Mouse (Mus musculus) hematopoietic stem cell, adult 5-6 weeks (primary cell): ENCODE results near the gene Kif28. TPM values are rescaled to one million over a fixed set of nuclear protein-coding genes. Genes with fewer than 3 reads are reported as not detected.
"Not testable (repeated sequence)": the region's sequence is repeated elsewhere in the genome, so short reads cannot be mapped to it uniquely, and the experiment has no call there.

Experiments used
- ATAC-seq, 2 experiments: fragments of 125-278 bp in 1 of 2; replicated peaks in 1 of 2; 2 replicates each; pipeline ENCODE4 v1.8.0; 2016 to 2017; ENCODE audit warnings: inconsistent platforms in 2 of 2, mild to moderate bottlenecking in 2 of 2, moderate number of reproducible peaks in 2 of 2, low read depth in 1 of 2, moderate TSS enrichment in 1 of 2; ENCODE audit not compliant: low FRiP score in 2 of 2, poor library complexity in 2 of 2, severe bottlenecking in 2 of 2, insufficient read depth in 1 of 2, low TSS enrichment in 1 of 2
- total RNA-seq: library from RNA; stranded (forward); fragments of 172-1452, 232-1000 nt; gene quantifications from 2 replicates; pipeline ENCODE4 v1.2.3, GENCODE M21; 2017

The Kif28 gene
- total RNA-seq, 1 experiment from 2014 or later = not detected

DNA sequence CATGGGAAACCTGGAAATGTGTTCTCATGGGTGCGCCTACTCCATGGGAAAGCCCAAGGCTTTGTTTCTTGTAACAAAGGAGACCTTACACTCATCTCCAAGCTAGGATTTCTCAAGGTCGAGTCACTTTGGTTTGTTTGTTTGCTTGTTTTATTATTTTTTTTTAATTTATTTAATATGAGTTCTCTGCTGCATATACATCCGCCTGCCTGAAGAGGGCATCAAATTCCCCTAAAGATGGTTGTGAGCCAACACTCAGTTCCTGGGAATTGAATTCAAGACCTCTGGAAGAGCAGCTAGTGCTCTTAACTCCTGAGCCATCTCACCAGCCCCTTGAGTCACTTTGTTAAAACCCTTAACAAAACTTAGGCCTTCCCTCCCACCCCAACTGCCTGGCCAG, 31.7 kb downstream of the Kif28 start:
- ATAC-seq = no peak

DNA sequence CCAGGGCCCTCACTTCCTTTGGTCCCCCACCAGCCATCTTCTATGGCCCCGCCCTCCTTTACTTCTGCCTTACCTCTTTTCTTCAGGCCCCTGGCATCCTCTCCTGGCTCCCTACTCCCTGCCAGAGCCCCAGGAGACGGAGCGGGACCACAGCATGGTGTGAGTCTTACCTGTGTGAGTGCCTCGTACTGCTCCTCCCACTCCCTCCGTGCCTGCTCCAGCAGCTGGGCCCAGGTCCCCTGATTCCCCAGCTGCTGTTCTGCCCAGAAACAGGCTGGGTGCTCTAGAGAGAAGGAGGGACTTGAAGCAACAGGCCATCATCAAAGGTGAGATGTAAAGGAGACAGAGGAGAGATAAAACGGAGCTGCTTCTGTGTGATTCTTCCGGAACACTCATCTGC, 32.4 kb downstream of the Kif28 start:
- no peak for ATAC-seq

DNA sequence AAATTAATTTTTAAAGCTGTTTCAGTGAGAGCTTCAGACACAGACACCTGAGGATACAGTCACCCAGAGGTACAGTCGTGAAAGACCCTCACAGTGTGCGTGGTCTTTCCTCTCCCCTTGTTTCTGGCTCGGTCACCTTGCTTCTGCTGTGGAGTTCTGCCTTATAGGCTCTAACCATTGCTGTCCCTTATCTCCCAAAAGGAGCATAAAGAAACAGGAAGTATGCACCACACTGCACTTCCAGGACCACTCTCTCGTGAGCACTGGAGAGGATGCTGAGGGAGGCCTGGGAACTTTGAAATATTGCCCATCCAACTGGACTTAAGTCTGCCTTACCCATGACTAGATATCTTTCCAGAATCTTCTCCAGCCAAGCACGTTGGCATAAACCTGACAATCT, 34.3 kb downstream of the Kif28 start:
- ATAC-seq = no peak

DNA sequence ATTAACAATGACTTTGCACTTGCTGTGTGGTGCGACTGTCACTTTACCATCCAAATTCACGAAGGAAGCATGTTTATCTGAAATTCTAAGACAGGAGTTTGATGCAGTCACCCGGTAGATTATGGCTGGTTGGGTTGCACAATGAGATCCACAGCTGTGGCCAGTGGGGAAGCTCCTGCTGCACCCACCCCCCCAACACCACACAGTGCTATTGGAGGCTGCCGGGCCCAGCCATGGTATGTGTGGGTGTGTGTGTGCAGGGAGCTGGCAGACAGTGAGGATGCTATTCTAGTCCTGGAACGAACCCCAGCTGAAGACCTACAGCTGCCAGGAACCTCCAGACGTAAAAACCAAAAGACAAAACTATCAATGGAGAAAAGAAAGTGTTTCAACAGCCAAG, 35.7 kb downstream of the Kif28 start:
- ATAC-seq = no peak

DNA sequence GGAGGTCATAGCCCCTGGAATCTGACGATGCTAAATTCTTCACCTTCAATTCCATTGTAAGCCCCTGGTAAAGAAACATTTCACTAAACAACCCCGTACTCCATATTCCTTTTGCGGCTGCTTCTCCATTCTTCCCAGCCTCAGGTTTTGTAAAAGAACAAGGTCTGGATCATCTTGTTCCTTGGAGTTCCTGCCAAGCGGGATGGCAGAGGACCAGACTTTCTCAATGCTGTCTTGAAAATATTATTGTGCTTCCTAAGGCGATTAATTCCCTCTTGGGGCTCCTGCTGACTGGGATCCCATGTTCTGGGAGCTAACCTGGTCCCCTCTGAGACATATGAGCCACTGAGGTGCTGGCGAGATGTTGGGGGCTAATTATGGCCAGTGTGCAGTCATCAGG, 39.9 kb downstream of the Kif28 start:
- ATAC-seq = no peak

DNA sequence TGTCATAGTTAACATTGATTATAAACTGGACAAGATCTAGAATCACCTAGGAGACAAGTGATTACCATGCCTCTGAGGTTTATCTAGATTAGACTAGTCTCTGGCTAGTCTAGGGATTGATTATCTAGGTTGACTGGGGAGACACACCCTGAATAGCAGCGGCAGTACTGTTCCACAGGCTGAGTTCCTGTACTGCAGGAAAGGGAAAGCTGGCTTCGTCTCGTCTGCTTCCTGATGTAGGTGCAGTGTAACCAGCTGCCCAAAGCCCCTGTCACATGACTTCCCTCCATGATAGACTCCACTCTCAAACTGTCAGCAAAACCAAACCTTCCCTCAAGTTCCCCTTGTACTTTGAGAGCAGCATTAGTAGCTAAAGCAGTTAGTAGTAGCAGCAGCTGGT, 40.9 kb downstream of the Kif28 start:
- peak in 1 of 2 experiments; percentile 42; a peak in 2 of 4 replicates for ATAC-seq

DNA sequence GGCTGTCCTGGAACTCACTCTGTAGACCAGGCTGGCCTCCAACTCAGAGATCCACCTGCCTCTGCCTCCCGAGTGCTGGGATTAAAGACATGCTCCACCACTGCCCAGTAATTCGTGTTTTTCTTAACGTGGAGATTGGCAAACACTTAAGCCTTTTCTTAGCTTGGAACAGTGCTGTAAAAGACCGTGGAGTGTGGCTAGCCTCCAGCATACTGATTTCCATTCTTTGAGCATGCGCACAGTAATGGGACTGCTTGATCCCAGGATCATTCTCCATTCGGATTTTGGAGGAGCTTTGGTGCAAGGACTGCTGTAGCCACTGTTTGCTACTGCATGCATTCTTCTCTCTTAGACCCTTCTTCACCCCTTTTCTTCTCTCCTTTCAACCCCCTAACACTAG, 55.6 kb downstream of the Kif28 start:
- ATAC-seq = no peak

DNA sequence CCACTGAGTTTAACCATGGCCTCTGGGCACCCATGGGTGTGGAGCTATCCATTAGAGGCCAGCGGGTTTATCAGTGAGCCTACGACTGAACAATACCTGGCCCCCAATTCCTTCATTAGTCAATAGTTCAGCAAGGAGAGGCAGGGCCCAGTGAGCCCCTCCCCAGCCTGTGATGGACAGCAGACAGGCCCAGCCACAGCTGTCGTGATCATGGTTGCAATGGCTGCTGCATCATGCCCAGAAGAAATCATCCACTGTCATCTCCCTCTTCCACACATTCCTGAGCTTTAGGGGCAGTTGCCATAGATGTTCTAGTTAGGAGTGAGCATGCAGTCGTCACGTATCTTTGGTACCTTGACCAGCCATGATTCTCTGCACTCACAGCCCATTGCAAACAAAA, 56.2 kb downstream of the Kif28 start:
- no peak for ATAC-seq

DNA sequence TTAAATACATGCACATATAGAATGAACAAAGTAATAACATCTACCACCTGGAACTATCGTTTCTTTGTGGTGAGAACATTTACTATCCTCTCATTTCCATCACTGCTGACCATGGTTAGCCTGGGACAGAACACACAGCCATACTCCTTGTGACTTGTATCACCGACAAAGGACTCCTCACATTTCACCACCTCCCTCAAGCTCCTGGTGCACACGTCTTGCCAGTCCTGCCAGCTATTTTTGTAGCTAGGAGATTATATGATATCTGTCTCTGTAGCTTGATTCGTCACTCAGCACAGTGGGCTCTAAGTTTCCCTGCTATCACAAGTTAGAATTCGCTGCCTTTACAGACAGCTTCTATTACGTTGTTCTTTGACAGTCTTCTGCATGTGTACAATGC, 56.7 kb downstream of the Kif28 start:
- ATAC-seq = no peak

DNA sequence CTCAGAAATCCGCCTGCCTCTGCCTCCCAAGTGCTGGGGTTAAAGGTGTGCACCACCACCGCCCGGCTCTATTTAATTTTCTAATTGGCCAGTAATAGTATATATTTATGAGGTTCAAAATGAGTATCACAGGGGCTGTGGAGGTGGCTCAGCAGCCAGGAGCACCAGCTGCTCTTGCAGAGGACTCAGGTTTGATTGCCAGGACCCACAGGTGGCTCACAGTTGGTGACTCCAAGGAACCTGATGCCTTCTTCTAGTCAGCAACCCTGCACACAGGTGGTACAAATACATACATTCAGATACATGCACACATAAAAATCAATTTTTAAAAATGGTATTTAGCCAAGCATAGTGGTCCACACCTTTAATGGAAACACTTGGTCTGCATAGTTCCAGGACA, 57.1 kb downstream of the Kif28 start:
- ATAC-seq = no peak

DNA sequence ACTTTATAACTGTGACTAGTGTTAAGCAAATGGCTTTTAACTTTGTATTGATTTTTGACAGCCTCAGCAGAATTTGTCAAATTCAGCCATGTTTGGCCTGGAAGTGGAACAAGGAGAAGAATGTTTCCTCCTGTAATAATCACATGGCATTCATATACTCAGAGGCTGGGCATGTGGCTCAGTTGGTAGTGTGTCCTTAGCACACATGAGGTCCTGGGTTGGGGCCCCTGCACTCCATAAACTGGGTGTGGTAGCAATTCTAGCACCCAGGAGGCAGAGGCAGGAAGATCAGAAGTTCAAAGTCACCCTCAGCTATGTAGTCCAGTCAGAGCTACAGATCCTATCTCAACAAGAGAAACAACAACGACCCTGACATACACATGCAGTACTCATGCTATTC, 57.8 kb downstream of the Kif28 start:
- no peak for ATAC-seq

DNA sequence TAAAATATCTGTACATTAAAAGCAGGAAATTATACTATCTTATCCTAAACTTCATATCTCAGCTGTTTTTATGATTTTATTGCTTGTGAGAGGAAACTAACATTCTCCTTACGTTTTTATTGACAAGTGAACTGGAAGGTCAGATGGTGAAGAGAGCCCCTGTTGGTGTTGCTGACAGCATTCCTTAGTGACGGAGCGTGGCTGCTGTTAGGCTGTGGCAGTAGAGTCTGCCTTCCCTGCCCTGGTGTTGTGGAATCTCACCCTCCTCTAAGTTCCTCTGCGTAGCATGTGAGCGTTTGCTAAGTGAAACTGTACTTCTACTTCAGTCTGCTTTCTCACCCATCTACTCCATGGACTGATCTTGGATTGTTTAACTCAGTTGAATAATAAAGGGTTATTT, 58.3 kb downstream of the Kif28 start:
- no peak for ATAC-seq

DNA sequence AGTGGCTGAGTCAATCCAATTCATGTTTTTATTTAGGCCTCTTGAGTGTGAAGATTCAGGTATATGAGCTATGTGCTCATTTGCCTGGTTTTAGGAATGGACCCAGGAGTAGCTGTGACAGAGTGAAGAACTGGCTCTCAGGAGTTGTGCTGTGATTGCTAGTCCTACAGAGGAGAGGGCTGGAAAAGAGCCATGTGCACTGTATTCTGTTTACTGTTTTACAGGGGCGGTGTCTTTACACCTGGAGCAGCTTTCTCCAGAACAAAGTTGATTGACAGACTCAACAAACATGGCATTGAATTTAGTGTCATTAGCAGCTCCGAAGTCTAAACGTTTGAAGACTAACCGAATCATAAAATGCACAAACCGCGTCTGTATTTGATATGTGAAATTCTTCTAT, 58.7 kb downstream of the Kif28 start:
- ATAC-seq = no peak

DNA sequence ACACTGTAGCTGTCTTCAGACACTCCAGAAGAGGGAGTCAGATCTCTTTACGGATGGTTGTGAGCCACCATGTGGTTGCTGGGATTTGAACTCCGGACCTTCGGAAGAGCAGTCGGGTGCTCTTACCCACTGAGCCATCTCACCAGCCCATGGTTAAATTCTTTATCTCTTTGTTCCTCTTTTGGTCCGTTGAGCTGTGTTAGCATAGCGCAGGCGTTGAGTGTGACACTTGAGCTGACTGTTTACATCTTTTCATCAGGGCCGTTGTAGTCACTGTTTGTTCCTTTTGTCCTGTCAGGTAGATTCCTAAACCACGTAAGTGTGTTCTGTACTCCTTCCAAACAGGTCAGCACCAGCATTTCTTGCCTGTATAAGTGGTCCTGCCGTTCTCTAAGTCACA, 62.3 kb downstream of the Kif28 start:
- not testable (repeated sequence) for ATAC-seq

DNA sequence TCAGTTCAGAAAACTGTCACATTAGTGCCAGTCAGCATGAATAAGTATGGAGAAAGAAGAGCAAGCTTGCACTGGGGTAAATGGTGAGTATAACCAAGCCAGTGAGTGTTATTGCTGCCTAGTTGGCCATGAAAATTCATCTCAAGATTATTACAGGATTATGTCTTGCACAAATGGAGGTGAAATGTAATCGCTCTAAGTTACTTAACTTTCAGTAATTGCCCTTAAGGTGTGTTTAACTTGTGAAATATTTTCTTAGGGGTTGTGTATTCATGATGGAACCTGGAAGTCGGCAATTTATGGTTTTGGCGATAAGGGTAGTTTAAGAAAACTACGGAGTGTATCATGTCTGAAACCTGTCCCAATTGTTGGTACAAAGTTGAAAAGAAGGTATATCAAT, 65.7 kb downstream of the Kif28 start:
- ATAC-seq = no peak

DNA sequence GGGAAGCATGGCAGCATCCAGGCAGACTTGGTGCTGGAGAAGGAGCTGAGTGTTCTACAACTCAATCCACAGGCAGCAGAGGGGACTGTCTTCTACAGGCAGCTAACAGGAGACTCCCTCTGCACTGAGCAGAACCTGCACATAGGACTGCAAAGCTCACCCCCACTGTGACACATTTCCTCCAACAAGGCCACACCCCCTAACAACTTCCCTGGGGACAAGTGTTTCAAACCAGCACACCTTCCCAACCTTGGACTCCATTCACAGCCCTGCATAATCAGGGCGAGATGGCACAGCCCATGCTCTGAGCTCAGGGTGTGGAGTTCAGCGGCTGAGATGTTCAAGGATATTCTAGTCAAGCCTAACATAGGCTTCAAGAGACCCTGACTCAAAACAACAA, 68.0 kb downstream of the Kif28 start:
- ATAC-seq = no peak

DNA sequence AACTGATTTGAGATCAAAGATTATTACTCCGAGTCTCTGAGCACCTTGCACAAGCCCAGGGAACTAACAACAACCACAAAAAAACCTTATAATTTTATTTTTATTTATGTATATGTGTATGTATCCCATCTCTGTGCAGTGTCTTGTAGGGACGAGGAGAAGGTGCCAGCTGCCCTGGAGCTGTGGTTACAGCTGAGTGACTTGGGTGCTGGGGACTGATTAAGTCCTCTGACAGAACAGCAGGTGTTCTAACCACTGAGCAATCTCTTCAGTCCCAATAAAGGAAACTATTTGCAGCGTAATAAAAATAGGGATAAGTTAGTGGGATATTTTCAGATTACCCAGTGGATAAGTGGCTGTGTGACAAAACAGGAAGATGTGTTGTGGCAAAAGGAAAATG, 70.7 kb downstream of the Kif28 start:
- ATAC-seq = no peak

DNA sequence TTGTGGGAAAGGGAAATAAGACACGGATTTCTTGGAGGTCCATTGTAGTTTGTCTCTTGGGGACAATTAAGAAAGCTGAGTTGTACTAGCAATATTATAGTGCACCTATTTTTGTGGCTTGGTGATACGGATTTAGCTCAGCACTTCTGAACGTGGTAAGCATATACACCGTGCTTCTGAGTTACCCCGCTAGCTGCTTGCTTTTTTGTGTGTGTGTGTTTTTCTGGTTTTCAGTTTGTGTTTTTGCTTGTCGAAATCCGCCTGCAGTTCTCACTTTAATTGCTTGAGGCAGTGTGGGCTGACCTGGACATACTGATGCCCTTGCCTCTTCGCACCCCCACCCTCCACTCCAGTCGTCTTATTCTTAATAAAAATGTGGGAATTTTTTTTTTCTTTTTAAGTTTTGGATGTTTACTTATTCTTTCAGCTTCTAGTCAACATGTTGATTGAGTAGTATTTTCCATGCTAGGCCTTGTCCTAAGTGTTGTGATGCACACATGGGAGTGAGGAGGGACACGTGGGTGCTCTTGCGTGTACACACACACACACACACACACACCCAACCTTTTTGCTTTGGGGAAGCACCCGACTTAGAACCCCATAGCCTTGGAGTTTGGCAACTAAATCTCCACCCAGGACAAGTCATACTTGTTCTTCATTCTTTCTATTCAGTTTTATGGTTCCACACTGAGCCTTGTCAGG, 76.1 kb downstream of the Kif28 start:
- ATAC-seq = 0 out of 4 replicates have a peak, but pooled peaks of 1 of the 2 experiments have one; percentile 35

DNA sequence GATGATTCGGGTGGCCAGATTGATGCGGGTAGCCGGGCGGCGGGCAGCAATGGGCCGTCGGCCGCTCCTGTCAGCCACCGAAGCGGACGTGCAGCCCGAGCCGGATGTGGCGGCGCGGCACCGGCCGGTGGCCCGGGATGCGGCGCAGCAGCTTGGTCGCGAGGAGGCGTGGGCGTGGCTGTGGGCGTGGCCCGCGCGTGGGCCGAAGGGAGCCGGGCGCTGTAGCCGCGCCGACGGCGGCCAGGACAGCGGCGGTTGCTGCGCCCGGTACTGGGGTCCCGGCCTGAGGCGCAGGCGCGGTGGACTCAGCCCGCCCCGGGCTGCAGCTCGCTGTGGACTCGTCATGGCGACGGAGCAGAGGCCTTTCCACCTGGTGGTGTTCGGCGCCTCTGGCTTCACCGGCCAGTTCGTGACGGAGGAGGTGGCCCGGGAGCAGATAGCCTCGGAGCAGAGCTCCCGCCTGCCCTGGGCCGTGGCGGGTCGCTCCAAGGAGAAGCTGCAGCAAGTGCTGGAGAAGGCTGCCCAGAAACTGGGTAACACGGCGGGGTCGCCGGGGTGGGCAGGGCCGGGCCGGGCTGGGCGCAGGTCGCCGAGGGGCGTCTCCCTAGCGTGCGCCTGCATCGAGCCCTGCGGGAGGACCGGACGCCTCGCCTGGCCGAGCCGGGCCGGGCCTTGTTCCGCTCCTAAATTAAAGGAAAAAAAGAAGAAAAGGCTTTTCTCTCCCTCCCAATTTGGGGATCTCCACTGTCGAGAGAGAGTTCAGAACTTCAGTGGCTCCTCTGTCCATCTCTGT, 76.9 kb downstream of the Kif28 start, which contains the start of gene Sccpdh:
TSS of gene Sccpdh (plus strand) at position 198 of the 793 bp plus-strand sequence.
- peak; percentile 44 to 76 for ATAC-seq
